Mouse (Mus musculus) kidney, postnatal 10 days (tissue): ENCODE measurements at regions not wholly inside any gene's neighbourhood (a gene's known extent, or its start where the extent isn't known, plus 50 kb on each side); places are given as distances from the start of the nearest gene placed in this dataset.

Experiments
- DNase-seq: peaks from one replicate; pipeline ENCODE4 v3.0.0; 2021; ENCODE audit warnings: mixed read lengths

DNA sequence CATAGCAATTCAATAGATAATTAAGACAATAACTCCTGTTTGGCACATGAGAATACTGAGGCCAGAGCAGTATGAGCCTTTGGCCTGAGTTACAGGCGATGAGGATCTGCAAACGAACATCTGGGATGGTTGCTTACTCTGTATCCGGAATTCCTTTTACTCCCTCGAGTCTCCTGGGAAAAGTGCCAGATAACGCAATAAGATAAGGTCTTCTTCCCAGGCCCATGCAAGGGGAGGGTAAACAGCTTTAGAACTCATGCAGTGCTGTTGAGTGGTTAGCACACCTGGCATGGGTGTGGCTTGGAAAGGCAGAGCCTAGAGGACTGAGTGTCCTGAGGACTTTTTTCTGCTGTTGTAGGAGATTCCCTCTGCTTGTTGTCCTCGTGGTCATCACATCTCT is 598.2 kb downstream of the 9430069I07Rik start:
- DNase-seq: peak; percentile 6

DNA sequence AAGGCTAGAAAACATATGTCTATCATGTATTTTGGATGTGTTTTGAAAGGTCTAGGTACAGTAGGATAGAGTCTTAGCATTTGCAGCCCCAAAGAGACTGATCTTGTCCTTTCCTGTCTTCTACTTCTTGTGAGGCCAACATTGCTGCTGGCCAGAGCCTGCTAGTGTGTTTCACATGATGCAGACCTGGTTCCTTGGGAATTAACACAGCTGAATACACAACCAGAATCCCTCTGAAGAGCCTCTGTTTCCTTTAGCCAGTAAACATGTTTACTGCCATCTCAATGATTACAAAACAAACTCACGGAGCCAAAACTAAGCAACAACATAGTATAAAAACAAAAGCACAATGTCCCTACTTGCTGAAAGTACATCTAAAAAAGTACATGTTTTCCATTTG is 598.9 kb downstream of the 9430069I07Rik start:
- DNase-seq: no peak
